Mouse (Mus musculus) thymus, postnatal 25 days (tissue): ENCODE data around the gene Cnpy3.

Experiments used
- DNase-seq: peaks from one replicate; pipeline ENCODE4 v3.0.0; 2022

The Cnpy3 gene

DNA sequence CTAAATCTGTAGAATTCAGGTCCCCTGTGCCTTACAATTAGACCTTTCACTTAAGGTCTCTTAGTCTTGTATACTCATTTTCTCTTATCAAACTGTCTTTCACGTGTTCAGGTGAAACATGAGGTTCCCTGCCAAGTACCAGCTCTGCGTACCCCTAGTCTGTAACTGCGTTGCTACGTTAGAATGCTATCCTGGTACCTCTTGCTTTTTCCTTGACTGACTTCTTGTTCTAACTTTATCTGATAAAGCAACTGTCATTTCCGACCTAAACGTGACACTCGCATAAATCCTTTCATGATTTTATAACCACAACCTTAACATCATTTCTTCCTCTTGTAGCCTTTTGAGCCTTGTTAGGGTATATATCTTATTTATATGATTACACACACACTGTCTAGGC is 39.6 kb downstream of the Cnpy3 start:
- DNase-seq: no peak

DNA sequence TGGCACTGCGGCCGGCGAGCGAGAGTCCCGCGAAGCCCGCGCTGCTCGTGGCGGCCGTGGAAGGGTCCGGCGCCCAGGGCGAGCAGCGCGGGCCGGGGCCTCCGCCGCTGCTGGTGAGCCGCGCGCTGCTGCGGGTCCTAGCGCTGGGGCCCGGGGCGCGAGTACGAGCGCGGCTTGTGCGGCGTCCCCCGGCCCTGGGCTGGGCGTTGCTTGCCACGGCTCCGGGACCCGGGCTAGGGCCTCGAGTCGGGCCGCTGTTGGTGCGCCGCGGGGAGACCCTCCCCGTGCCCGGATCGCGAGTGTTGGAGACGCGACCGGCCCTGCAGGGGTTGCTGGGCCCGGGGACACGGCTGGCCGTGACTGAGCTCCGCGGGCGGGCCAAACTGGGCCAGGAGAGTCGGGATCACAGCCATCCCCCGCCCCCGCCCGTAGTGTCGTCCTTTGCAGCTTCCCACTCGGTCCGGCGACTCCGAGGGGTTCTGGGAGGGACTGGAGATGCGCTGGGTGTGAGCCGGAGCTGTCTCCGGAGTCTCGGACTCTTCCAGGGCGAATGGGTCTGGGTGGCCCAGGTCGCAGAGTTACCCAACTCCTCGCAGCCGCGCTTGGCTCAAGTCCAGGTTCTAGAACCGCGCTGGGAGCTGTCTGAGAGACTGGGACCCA is 40.3 kb downstream of the Cnpy3 start:
- DNase-seq: no peak

DNA sequence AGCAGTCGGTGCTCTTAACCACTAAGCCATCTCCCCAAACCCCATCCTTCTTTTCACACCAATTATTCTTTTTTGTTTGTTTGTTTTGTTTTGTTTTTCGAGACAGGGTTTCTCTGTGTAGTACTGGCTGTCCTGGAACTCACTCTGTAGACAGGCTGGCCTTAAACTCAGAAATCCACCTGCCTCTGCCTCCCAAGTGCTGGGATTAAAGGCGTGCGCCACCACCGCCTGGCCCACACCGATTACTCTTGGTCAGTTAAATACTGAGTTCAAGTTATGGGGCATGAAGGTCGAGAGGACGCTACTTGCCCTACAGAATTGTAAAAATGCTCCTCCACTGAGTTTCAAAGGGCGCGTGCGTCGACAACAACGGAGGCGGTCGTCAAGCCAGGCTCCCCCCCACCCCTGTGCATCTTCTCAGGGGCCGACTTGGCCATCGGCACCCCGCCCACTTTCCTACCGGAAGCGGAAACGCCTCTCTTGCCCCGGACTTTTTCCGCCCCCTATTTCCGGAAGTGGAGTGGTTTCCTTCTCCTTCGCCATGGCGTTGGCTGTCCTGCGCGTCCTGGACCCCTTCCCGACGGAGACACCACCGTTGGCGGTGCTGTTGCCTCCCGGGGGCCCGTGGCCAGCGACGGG is 40.9 kb downstream of the Cnpy3 start, which contains the start of gene Pex6:
TSS of gene Pex6 (plus strand) at position 505 of the 639 bp plus-strand sequence.
- DNase-seq: peak; percentile 91

- DNase-seq: no peak
Observed at GRCm38 (mm10) chr17:46706375-46707089, 45.5 kb downstream of the Cnpy3 start.

DNA sequence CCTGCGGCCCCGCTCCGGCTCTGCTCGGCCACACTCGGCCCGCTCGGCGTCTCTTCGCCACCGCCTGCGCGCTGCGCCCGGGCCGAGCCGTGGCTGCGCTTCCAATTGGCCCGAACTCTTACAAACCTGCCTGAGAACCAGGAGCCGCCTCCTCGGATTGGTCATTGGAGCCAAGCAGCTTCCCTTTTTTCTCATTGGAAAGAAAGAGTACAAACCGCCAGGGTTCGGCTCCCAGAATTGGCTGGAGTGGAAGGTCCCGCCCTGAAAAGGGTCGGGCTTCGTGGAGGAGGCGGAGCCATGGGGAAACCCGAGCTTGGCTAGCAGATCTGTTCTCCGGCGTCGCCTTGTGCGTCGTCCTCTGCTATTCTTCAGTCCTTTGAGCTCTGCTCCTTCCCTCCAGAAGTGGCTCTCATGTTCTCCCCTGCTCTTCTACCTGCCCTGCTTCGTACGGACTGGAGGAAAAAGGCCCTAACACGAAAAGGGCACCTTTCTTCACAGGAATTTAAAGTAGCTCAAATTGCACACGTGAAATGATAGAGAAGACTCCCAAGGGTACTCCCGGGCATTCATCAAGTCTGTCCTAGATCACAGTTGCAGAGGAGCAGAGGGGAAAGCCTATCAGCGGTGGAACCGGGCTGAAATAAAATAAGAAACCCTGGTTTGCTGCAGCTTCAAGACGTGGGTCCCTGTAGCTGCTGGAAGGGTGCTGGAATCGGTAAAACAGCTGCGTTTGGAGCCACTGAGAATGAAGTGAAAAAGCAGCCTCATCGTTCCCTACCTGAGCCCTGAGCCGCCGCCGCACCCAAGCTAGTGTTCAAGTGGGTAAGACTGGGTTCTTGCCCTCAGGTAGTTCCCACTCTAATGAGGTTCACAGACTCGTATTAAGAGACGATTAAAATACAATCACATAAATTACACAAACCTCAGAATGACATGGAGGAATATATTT is 46.9 kb downstream of the Cnpy3 start, which contains the start of gene Ppp2r5d:
TSS of gene Ppp2r5d (minus strand) at position 225 of the 949 bp plus-strand sequence.
- peak; percentile 96 for DNase-seq

- no peak for DNase-seq
Observed at GRCm38 (mm10) chr17:46703971-46704886, 47.8 kb downstream of the Cnpy3 start.

- no peak for DNase-seq
Observed at GRCm38 (mm10) chr17:46702506-46702905, 49.5 kb downstream of the Cnpy3 start.

- DNase-seq: no peak
Observed at GRCm38 (mm10) chr17:46702100-46702499, 49.9 kb downstream of the Cnpy3 start.

GRCm38 (mm10) chr17:46701489-46701888 is 50.5 kb downstream of the Cnpy3 start:
- DNase-seq: no peak

DNA sequence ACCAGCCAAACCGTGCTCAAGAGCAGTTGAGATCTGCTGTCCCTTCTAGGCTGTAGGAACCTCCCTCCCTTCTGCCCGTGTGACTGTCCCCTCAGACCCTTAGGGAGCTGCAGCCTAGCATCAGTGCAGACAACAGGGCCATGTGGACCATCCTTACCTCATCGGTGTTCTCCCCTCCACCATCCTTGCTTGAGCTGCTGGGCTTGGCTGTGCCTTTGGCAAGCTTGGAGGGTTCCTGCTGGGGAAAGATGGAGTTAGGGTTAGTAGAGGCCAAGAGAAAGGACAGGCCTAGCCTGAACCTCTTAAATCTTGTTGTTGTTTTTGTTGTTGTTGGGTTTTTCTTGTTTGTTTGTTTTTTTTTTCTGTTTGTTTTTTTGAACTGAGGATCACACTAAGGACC is 52.1 kb downstream of the Cnpy3 start:
- no peak for DNase-seq

- no peak for DNase-seq
Observed at GRCm38 (mm10) chr17:46699245-46699644, 52.8 kb downstream of the Cnpy3 start.

DNA sequence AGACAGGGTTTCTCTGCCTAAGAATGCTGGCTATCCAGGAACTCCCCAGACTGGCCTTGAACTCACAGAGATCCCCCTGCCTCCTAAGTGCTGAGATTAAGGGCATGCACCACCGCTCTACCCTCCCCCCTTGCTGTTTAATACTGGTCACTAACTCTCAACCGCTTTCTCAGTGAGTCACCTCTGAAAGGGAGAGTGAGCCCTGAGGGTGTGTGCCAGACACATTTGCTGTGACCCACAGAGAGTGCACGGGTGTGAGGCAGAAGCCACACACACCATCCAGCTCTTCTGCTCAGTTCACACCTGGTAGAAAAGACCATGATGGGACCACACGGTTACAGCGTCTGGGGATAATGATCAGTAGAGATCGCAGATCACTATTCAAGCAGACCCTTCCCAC is 53.5 kb downstream of the Cnpy3 start:
- DNase-seq: no peak

DNA sequence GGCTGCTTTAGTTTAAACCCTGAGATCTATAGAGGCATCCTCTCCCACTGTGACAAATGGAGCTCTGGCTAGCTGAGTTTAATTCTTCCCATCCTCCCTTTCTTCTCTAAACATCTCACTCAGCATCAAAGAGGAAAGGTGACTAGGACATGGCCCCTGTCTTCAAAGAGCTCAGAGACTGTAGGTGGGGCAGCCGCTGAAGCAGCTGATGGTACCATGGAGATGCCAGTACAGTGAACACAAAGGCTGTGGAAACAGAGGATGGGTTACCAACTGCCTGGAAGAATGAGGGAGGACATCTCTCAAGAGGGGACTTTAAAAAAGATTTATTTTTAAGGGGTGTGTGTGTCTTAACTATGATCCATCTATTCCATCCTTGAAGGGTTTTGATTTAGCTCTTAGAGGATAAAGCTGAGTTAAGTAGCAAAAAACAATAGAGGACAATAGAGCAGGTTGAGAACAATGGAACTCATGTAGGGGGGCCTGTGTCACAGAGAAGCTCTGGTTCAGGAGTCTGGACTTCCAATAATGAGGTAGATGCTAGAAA is 57.4 kb downstream of the Cnpy3 start:
- DNase-seq: no peak

DNA sequence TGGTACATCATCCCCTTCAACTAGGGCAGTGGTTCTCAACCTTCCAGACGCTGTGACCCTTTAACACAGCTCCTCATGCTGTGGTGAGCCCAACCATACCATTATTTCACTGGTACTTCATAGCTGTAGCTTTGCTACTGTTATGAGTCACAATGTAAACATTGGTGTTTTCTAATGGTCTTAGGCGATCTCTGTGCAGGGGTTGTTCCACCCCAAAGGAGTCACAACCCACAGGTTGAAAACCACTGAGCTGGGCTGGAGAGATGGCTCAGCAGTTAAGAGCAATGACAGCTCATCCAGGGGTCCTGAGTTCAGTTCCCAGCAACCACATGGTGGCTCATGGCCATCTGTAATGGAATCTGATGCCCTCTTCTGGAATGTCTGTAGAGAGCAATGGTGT is 60.6 kb downstream of the Cnpy3 start:
- DNase-seq: no peak

GRCm38 (mm10) chr17:46690665-46691064 is 61.3 kb downstream of the Cnpy3 start:
- no peak for DNase-seq

DNA sequence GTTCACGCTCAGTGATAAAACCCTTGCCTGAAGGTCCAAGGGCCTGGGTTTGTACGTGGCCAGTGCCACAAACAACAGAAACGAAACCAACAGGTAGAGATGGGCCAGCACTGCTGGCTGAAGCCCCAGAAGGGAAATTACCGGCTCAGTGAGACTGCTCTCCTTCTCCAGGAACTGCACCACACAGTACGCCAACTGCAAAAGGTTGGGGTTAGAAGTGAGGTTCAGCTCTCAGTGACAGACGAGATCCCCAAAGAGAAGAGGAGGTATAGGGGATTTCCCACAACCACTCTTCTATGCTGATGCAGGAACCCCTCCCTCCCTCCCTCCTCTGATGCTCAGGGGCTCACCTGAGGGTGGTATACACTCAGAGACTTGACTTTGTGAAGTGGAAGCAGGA is 66.1 kb downstream of the Cnpy3 start:
- no peak for DNase-seq
